Mouse (Mus musculus) bone marrow macrophage, adult 2 months (primary cell): ENCODE measurements around the gene Ccdc43. TPM values are rescaled to one million over a fixed set of nuclear protein-coding genes. Genes with fewer than 3 reads are reported as not detected.

ENCODE experiments used
- H3K27ac ChIP-seq: 2 replicates; pipeline ENCODE4 v1.5.1; 2012; ENCODE audit warnings: low read depth, low read length; ENCODE audit not compliant: insufficient read depth
- H3K4me1 ChIP-seq: 2 replicates; pipeline ENCODE4 v1.6.1; 2012; ENCODE audit warnings: low read length; ENCODE audit not compliant: control insufficient read depth, insufficient read depth
- H3K4me3 ChIP-seq: 2 replicates; pipeline ENCODE4 v1.5.1; 2012; ENCODE audit warnings: mild to moderate bottlenecking, low read length, moderate library complexity; ENCODE audit not compliant: insufficient read depth
- CTCF ChIP-seq: IDR thresholded peaks from 2 replicates; pipeline ENCODE4 v1.5.1; 2012; ENCODE audit warnings: low read depth, mild to moderate bottlenecking, low read length, moderate library complexity
- POLR2A ChIP-seq: IDR thresholded peaks from 2 replicates; pipeline ENCODE4 v1.6.1; 2012; ENCODE audit warnings: mild to moderate bottlenecking, low read depth, low read length, borderline replicate concordance
- polyA plus RNA-seq: library from polyadenylated mRNA; stranded (reverse); fragments of >200 nt; gene quantifications from 2 replicates; pipeline ENCODE4 v1.2.4, GENCODE M21; 2012; ENCODE audit not compliant: missing spikeins, insufficient read depth, insufficient read length

Gene Ccdc43
- 28.9 and 30.5 TPM in 2 replicates for polyA plus RNA-seq

DNA sequence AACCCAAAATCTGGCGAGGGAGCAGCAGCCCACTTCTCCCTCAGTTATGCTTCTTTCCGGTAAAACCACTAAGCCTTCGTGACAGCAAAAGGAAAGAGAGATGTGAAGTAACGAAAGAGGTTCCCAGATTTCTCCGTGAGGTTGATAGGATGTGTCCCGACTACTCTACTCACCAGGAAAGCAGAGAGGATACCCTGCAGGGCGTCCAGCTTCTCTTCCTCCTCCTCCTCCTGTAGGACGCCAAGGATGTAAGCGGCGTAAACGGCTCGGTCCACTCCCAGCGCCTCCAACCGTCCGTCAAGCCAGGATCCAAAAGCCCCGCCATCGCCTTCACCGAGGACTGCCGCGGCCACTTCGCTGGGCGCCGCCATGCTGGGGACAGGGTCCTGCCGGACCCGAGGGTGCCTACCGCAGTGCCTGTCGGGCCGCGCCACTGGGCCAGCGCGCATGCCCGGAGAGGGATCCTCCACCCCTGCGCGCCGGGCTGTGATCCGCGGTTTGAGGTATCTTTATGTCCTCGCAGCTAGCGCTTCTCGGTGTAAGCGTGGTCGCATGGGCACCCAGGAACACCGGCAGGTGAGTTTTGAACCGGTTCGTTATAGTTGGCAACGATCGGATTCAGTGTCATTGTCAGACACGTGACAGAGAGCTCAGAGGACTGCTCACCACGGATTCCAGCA is at the start of gene Ccdc43:
TSS of gene Ccdc43 (minus strand) at position 445 of the 680 bp plus-strand sequence.
- TF ChIP-seq CTCF (no peak), POLR2A (peak; percentile 87; the same call in 1 of the 2 replicates)
- Histone ChIP-seq H3K27ac (peak within 1 kb of the TSS; percentile 38), H3K4me1 (peaks cover 13% of the 10 kb centered on the region), H3K4me3 (peak within 1 kb of the TSS; percentile 80)

DNA sequence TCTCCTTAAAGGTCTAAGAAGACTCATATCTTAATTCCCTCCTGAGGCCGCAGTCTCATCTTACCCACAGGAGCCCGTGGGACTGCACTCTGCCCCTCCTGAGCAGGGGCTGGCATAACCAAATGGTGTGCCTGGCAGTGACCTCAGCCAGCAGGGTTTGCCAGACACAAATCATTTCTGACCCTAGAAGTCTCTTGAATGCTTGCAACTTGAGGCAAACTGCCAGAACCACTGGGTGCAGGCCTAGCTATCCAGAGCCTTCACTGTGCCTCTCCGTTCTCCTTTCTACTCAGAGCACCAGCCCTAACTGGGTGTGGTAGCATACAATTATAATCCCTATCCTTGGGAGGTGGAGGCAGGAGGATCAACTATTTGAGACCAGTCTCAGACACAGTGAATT is 47.2 kb upstream of the Ccdc43 start:
- no peak for TF ChIP-seq POLR2A
- no peak for TF ChIP-seq CTCF
- no peak overlapping the region for H3K27ac ChIP-seq
- no peak overlapping the region for H3K4me3 ChIP-seq
- H3K4me1 ChIP-seq: no peaks in the 10 kb centered on the region

DNA sequence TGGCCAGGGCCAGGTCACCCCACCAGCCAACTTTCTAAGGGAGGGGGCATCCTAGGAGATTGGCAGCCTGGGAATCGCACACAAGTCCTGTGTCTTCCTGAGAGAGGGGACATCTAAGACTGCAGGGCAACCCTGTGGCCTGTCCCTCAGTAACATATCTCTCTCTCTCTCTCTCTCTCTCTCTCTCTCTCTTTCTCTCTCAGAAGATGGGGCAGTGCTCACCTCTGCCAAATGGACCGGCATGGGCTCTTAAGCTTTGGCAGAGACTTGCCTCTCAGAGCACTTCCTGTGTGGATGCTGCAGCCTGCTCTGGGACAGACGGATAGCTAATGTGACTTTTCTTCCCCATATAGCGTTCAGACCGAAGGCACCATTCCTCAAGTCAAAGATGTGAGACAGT is 45.3 kb upstream of the Ccdc43 start:
- TF ChIP-seq POLR2A (no peak), CTCF (no peak)
- Histone ChIP-seq H3K4me1 (no peaks in the 10 kb centered on the region), H3K27ac (no peak overlapping the region), H3K4me3 (no peak overlapping the region)

DNA sequence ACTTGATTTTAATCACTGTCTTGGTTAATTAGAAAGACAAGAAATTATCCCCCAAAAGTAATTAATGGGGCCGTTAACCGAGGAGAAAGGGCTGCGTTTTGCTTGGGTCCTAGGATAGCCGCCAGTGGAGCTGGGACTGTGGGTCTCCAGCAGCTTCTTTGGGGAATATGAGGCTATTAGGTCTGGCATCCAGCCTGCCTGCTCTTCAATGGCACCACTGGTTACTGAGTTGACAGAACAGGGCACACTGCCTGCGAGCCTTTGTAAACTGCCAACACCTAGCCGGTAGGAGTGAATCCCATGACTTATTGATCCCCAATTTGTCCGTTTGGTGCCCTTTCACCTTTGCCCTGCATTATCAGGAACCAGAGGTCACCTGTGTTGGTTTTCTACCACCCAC is 44.5 kb upstream of the Ccdc43 start:
- no peaks in the 10 kb centered on the region for H3K4me1 ChIP-seq
- H3K27ac ChIP-seq: no peak overlapping the region
- H3K4me3 ChIP-seq: no peak overlapping the region
- no peak for TF ChIP-seq CTCF
- no peak for TF ChIP-seq POLR2A

DNA sequence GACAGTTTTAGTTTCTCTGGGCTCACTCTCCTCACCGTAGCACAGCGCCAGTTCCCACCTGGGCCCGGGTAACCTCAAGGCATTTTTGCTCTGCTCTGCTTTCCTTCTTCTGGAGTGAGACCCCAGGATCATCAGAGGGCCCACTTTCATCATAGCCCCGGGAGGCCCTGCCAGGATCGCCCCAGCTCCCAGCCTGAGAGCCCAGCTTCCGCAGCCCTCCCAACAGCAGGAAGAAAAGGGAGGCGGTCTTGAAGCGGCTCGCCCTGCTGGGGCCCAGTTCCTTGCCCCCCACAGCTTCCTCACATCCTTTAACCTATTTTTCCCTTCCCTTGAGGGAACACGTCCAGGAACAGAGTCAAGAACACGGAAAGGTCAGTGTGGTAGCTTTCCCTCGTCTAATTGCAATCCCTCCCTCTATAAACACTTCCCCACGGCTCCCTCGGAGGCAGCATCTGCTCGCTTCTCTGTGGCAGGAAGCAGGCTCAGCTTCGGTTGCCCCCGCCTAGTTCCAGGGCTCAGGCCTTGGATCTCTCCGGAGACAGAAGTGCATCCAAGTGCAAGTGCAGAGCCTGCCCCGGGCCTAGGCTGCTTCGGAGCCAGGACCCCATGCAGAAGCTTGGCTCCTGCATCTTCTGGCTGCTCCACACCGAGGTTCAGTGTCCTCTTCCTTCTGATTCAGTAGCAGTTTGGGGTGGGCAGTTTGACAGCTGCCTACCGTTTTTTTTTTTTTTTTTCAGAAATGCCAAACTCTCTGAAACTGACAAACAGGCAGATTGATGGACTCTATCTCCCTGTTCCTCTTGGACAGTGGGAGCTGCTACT is 43.8 kb upstream of the Ccdc43 start:
- Histone ChIP-seq H3K4me3 (no peak overlapping the region), H3K4me1 (no peaks in the 10 kb centered on the region), H3K27ac (no peak overlapping the region)
- no peak for TF ChIP-seq POLR2A
- TF ChIP-seq CTCF: no peak

DNA sequence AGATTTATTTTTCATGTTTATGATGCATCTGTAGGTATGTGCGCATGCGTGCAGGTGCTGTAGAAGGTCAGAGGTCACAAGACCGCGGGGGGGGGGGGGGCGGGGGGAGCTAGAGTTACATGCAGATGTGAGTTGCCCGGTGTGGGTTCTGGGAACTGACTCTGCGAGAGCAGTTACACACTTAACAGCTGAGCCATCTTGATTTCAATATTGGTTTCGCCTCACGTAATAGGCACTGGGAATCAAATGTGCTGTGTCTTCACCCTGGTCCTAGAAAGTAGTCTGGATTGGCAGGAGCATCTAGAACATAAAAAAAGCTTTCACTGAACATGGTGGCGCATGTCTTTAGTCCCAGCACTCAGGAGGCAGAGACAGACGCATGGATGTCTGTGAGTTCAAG is 43.1 kb upstream of the Ccdc43 start:
- H3K4me3 ChIP-seq: no peak overlapping the region
- no peak for TF ChIP-seq CTCF
- no peak for TF ChIP-seq POLR2A

DNA sequence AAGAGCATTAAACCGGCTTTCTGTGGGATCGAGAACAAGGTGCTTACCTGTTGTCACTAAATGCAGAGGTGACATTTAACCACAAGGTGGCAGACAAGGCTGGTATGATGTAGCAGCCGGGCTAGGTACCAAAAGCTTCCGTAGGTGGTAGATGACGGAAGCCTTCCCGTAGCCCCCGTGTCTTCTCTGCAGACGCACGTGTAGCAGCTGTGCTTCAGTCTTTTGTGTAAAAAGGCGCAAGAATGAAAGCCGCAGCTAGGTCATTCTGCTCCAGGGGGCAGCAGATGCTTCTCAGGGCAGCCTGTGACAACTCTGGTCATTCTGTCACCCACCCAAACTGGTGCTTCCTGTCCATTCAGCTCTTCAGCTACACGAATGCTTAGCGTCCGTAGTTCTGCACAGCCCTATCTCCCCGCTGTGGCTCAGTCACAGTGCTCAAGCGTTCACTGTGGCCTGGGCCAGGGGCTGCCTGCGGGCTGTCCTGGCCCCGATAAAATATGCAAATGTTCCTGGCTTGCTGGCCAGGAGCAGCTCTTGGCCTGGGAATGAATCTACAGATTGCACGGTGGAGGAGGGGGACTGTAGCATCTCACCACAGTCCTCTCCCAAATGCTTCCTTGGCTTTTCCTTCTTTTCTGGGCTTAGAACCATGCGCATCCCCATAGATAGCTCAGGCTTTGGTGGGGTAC is 41.8 kb upstream of the Ccdc43 start:
- no peaks in the 10 kb centered on the region for H3K4me1 ChIP-seq
- H3K27ac ChIP-seq: no peak overlapping the region
- no peak overlapping the region for H3K4me3 ChIP-seq
- no peak for TF ChIP-seq POLR2A
- peak; percentile 7; the same call in 1 of the 2 replicates for TF ChIP-seq CTCF

More for the DNA sequence above, 43.1 kb upstream of the Ccdc43 start:
- Histone ChIP-seq H3K27ac (no peak overlapping the region), H3K4me1 (no peaks in the 10 kb centered on the region)

DNA sequence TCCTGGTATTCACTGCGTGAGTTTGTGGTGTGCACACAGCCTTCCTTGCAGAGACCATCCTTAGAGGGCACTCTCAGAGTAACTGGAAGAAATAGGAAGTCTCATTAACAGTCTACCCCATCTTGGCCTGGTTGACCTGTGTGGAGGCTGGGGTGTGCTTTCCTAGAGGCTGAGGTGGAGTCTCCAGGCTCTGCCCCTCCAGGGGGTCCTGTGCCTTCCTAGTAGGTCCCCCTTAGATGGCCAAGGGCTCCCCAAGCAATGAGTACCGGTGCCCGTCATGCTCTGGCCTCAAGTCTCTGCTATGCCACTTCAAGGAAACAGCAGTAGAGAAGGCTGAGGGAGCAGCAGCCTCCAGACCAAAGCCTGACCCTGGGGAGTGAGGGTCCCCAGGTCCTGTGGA is 40.5 kb upstream of the Ccdc43 start:
- no peak for TF ChIP-seq POLR2A
- TF ChIP-seq CTCF: no peak
- Histone ChIP-seq H3K27ac (no peak overlapping the region), H3K4me3 (no peak overlapping the region), H3K4me1 (no peaks in the 10 kb centered on the region)

DNA sequence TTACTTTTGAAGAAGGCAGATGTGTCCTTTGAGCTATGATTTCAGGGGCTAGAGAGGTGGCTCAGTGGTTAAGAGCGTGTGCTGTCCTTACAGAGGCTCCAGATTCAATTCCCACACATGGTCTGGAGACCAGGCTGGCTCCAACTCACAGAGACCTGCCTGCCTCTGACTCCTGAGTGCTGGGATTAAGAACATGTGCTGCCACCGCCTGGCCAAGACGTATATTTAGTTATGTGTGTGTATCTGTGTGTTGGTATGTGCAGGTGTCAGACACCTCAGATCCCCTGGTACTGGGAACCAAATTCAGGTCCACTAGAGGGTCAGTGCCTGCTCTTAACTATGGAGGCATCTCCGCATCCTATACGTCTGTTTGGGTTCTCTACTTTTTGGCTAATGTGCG is 37.4 kb upstream of the Ccdc43 start:
- no peaks in the 10 kb centered on the region for H3K4me1 ChIP-seq
- no peak for TF ChIP-seq POLR2A
- TF ChIP-seq CTCF: no peak
- H3K27ac ChIP-seq: no peak overlapping the region
- no peak overlapping the region for H3K4me3 ChIP-seq

DNA sequence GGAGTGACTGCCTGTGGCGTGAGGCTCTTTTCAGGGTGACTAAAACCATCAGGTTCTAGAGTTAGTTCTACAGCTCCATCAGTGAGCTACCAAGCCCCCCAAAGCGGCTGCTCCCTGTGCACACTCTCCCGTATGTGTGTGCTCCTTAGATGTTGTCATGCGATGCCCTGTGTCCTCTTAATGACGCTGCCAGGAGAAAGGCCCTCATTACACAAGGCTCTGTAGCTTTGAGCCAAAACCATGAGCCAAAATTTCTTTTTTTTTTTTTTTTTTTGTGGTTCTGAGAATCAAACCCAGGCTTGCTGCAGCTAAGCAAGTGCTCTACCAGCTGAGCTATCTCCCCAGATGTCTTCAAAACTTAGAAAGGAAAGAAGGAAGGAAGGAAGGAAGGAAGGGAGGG is 35.6 kb upstream of the Ccdc43 start:
- TF ChIP-seq POLR2A: no peak
- no peak for TF ChIP-seq CTCF
- Histone ChIP-seq H3K27ac (no peak overlapping the region), H3K4me3 (no peak overlapping the region), H3K4me1 (no peaks in the 10 kb centered on the region)
